ENCODE assay signal across 8 mouse cellular contexts in genomic region chr10:79668771-79669575, GRCm38 (mm10). TPM values are rescaled to one million over a fixed set of nuclear protein-coding genes. Genes with fewer than 3 reads are reported as not detected.
A peak's percentile ranks its signal among the peaks of the same experiment; 100 is the strongest.
DNase-seq lines count a peak whose midpoint lies in the region; ATAC-seq and TF ChIP-seq lines count a peak whose summit lies in the region.

Tpgs1 (plus strand) TSS chr10:79669369.

- under 1% methylated on average over 45 of the region's 45 CpGs for WGBS in hindbrain, embryonic 10.5 days
- under 1% methylated on average over 44 of the region's 45 CpGs for WGBS in lung, postnatal 0 days

- ATAC-seq in frontal cortex, adult (ENCODE audit: low TSS enrichment) = peak; percentile 80
- ATAC-seq in lung, postnatal 0 days = peak; percentile 91

- peak; percentile 90 for DNase-seq in MEL-GATA-1-ER (ENCODE audit: extremely low read depth, low read depth)
- DNase-seq in cerebellum, adult 8-10 months = peak; percentile 97
- DNase-seq in hindbrain, embryonic 10.5 days (ENCODE audit: low spot score) = peak; percentile 93
- DNase-seq in layer of hippocampus, adult 9-11 months = peak; percentile 95
- DNase-seq in lung, postnatal 0 days (ENCODE audit: low spot score) = peak; percentile 96
- DNase-seq in ovary, postnatal 14 days (ENCODE audit: low spot score) = peak; percentile 83
- DNase-seq in thymus, postnatal 14 days = peak; percentile 88

- peak within 1 kb of the TSS; percentile 69 for H3K4me2 ChIP-seq in lung, postnatal 0 days (replicated peaks; ENCODE audit: low read depth, low read length)

- H3K4me1 ChIP-seq in hindbrain, embryonic 10.5 days (replicated peaks) = peaks cover 38% of the 10 kb centered on the region
- peaks cover 10% of the 10 kb centered on the region; the same call in 1 of the 2 replicates for H3K4me1 ChIP-seq in lung, postnatal 0 days (ENCODE audit: insufficient read depth, low read depth, low read length)

- peak; percentile 91 for TF ChIP-seq CTCF in lung, postnatal 0 days (IDR thresholded peaks at IDR 0.05)

- H3K4me3 ChIP-seq in hindbrain, embryonic 10.5 days = peak within 1 kb of the TSS; percentile 77
- H3K4me3 ChIP-seq in lung, postnatal 0 days (ENCODE audit: low read depth, low read length) = peak within 1 kb of the TSS; percentile 88

- no peaks in the 10 kb centered on the region for H3K9me3 ChIP-seq in hindbrain, embryonic 10.5 days
- H3K9me3 ChIP-seq in lung, postnatal 0 days (ENCODE audit: low read length) = no peaks in the 10 kb centered on the region

- peak within 1 kb of the TSS; percentile 98 for H3K27ac ChIP-seq in hindbrain, embryonic 10.5 days
- peak within 1 kb of the TSS; percentile 88 for H3K27ac ChIP-seq in lung, postnatal 0 days (ENCODE audit: low read length)

- H3K27me3 ChIP-seq in hindbrain, embryonic 10.5 days (ENCODE audit: insufficient read depth, poor library complexity, severe bottlenecking) = no peaks in the 10 kb centered on the region
- no peaks in the 10 kb centered on the region for H3K27me3 ChIP-seq in lung, postnatal 0 days (replicated peaks; ENCODE audit: insufficient read depth, low read length)

- H3K9ac ChIP-seq in lung, postnatal 0 days (replicated peaks; ENCODE audit: low read depth) = peak within 1 kb of the TSS; percentile 45

- peak; percentile 63 for TF ChIP-seq EP300 in lung, postnatal 0 days (IDR thresholded peaks at IDR 0.05)

- peaks cover 26% of the 10 kb centered on the region for H3K36me3 ChIP-seq in hindbrain, embryonic 10.5 days
- no peaks in the 10 kb centered on the region for H3K36me3 ChIP-seq in lung, postnatal 0 days (ENCODE audit: insufficient read depth, low read length)

RNA-seq across cellular contexts. Expression of gene Tpgs1, which starts in this region (rescaled TPM):
- polyA plus RNA-seq in hindbrain, embryonic 10.5 days (2016; fragmentation: Nextera tagmentation; extraction: Ambion mirVana) = 66.0 and 76.6 TPM in 2 replicates
- polyA plus RNA-seq in lung, postnatal 0 days (2015; fragmentation: Nextera tagmentation; extraction: Ambion mirVana) = 64.6 and 71.2 TPM in 2 replicates

Comparison
In these comparisons a context has a peak if more than half of its experiments do, and no peak if none do; other contexts are left out.
1. Peak in every context shown above with its lines: DNase-seq, ATAC-seq, H3K4me3 ChIP-seq and H3K27ac ChIP-seq.